Mouse (Mus musculus): Measurements from ENCODE around the gene Tsc1. TPM values are rescaled to one million over a fixed set of nuclear protein-coding genes. Genes with fewer than 3 reads are reported as not detected.
A peak's percentile ranks its signal among the peaks of the same experiment; 100 is the strongest.

Tsc1 gene
- total and polyA plus RNA-seq, 3 experiments = 8.0 to 16.4 TPM; not detected in 1

DNA sequence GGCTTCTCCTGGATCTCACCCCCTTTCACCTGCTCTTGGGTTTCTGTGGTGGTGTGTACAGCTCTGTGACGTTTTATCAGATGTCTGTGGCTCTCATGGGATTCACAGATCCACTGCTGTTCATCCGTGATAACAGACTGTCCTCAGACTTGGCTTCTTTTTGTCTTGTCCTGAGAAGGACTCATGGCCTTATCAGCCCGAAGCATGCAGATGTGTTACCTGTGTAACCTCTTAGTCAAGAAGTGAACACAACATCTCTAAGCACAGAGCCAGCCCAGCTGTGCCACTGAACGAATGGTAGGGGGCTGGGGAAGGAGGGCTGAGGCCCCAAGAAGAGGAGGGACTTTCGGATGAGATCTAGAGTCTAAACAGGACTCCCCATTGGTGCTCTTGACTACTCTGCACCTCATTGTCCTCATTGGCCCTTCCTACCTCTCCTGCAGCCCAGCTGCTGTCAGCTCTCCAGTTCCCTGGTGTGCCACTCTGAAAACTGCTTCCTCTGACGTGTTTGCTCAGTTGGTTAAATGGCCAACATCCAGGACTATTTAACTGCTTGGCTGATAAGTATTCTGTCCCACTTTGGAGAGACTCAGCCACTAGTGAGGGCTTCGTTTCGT is 60.7 kb downstream of the Tsc1 start (continued):
- peak; percentile 99 for TF ChIP-seq GATA1 (IDR thresholded peaks at IDR 0.05; ENCODE audit: low read depth, low read length)
- TF ChIP-seq ZC3H11A (IDR thresholded peaks at IDR 0.05; ENCODE audit: low read depth, low read length) = no peak
- no peak for TF ChIP-seq RAD21 (IDR thresholded peaks at IDR 0.05; ENCODE audit: low read depth, low read length)
- no peak for TF ChIP-seq USF2 (IDR thresholded peaks at IDR 0.05; ENCODE audit: borderline replicate concordance in 1 of 2, insufficient read depth in 1 of 2, low read depth in 1 of 2, low read length in 2 of 2)
- no peak for TF ChIP-seq CTCF (IDR thresholded peaks at IDR 0.05 in 2 of 3, conservative IDR thresholded peaks at IDR 0.05 in 1 of 3; ENCODE audit: control insufficient read depth in 1 of 3, insufficient read depth in 1 of 3, low read depth in 2 of 3, low read length in 3 of 3, poor library complexity in 1 of 3, severe bottlenecking in 1 of 3)
- no peak; a peak in 1 of 4 replicates for TF ChIP-seq POLR2A (IDR thresholded peaks at IDR 0.05; ENCODE audit: control insufficient read depth in 1 of 2, insufficient read depth in 1 of 2, low read depth in 1 of 2, low read length in 2 of 2, poor library complexity in 1 of 2)
- TF ChIP-seq MAZ (IDR thresholded peaks at IDR 0.05; ENCODE audit: low read depth, low read length) = peak; percentile 71
- TF ChIP-seq MAFK (IDR thresholded peaks at IDR 0.05; ENCODE audit: borderline replicate concordance, low read depth, low read length) = peak; percentile 85; the same call in 1 of the 2 replicates
- TF ChIP-seq HCFC1 (IDR thresholded peaks at IDR 0.05; ENCODE audit: low read depth, low read length) = no peak
- TF ChIP-seq TBP (IDR thresholded peaks at IDR 0.05; ENCODE audit: low read depth, low read length) = peak; percentile 72
- TF ChIP-seq JUND (IDR thresholded peaks at IDR 0.05; ENCODE audit: low read depth, low read length) = no peak
- no peak for TF ChIP-seq CHD2 (IDR thresholded peaks at IDR 0.05; ENCODE audit: low read length)
- peak; percentile 97 for TF ChIP-seq RCOR1 (IDR thresholded peaks at IDR 0.05; ENCODE audit: low read depth, low read length)
- peak; percentile 99 for TF ChIP-seq TCF12 (IDR thresholded peaks at IDR 0.05; ENCODE audit: low read depth, low read length)
- TF ChIP-seq MXI1 (IDR thresholded peaks at IDR 0.05; ENCODE audit: low read depth, low read length) = peak; percentile 39; the same call in 1 of the 2 replicates
- TF ChIP-seq SIN3A (IDR thresholded peaks at IDR 0.05; ENCODE audit: low read length) = peak; percentile 79
- peak; percentile 78; the same call in 1 of the 2 replicates for TF ChIP-seq BHLHE40 (IDR thresholded peaks at IDR 0.05; ENCODE audit: borderline replicate concordance, low read depth, low read length)
- TF ChIP-seq MYC (IDR thresholded peaks at IDR 0.05; ENCODE audit: low read depth, low read length) = peak; percentile 66; the same call in 1 of the 2 replicates
- TF ChIP-seq ETS1 (IDR thresholded peaks at IDR 0.05; ENCODE audit: low read depth, low read length) = peak; percentile 94

DNA sequence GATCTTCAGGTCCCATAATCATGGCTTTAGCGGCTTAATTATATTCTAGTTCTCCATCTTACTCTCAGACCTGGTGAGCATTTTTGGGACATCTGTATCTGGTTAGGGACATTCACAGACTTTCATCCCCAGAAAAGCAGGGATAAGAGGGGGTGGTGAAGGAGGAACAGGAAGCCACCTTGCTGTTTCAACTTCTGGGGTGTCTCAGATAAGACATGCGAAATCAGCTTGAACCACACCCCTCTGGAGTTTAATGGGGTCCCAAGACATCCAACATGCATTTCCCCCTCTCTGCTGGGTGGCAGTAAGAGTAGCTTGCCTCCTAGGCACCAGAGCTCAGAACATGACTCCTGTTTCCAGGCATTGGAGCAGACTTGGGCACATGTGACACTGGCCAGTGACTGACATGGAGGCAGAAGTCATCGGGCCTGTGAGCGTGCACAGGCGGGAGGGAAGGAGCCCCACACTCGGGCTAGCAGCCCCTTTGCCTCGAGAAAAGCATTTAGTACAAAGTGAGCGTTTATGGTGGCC is 65.1 kb downstream of the Tsc1 start:
- Histone ChIP-seq H3K79me2 (ENCODE audit: control insufficient read depth, insufficient read depth, low read length, poor library complexity) (no peaks in the 10 kb centered on the region), H3K36me3 (ENCODE audit: control insufficient read depth in 1 of 2, insufficient read depth in 2 of 2, low read length in 2 of 2) (peaks cover 0 to 28% of the 10 kb centered on the region in 2 experiments; a peak in 2 of 4 replicates), H3K4me3 (ENCODE audit: control insufficient read depth in 1 of 2, insufficient read depth in 1 of 2, low read depth in 2 of 2, low read length in 2 of 2) (peak overlapping the region; percentile 2 to 28; a peak in 3 of 4 replicates), H3K4me1 (ENCODE audit: control insufficient read depth in 1 of 2, insufficient read depth in 2 of 2, low read length in 2 of 2) (peaks cover 11 to 44% of the 10 kb centered on the region in 2 experiments), H3K27ac (ENCODE audit: control insufficient read depth, low read depth, low read length) (peak overlapping the region; percentile 72), H3K27me3 (ENCODE audit: control insufficient read depth in 1 of 2, insufficient read depth in 2 of 2, low read length in 2 of 2) (no peaks in the 10 kb centered on the region), H3K9ac (ENCODE audit: control insufficient read depth, low read depth, low read length, poor library complexity, severe bottlenecking) (peak overlapping the region; percentile 40), H3K9me3 (replicated peaks; ENCODE audit: insufficient read depth, low read length) (no peaks in the 10 kb centered on the region)
- peak; percentile 63 for DNase-seq (ENCODE audit: low read depth, low spot score)
- TF ChIP-seq TAL1 (IDR thresholded peaks at IDR 0.05; ENCODE audit: low read length) = peak; percentile 93
- TF ChIP-seq UBTF (IDR thresholded peaks at IDR 0.05; ENCODE audit: borderline replicate concordance, insufficient read depth, low read depth, low read length) = no peak
- peak; percentile 82 for TF ChIP-seq RCOR1 (IDR thresholded peaks at IDR 0.05; ENCODE audit: low read depth, low read length)
- TF ChIP-seq HCFC1 (IDR thresholded peaks at IDR 0.05; ENCODE audit: low read depth, low read length) = 0 out of 2 replicates have a peak, but pooled peaks have one; percentile 19
- TF ChIP-seq ETS1 (IDR thresholded peaks at IDR 0.05; ENCODE audit: low read depth, low read length) = peak; percentile 70
- TF ChIP-seq CHD2 (IDR thresholded peaks at IDR 0.05; ENCODE audit: low read length) = no peak
- no peak for TF ChIP-seq BHLHE40 (IDR thresholded peaks at IDR 0.05; ENCODE audit: borderline replicate concordance, low read depth, low read length)
- TF ChIP-seq ZNF384 (IDR thresholded peaks at IDR 0.05; ENCODE audit: low read depth, low read length) = no peak
- TF ChIP-seq MXI1 (IDR thresholded peaks at IDR 0.05; ENCODE audit: low read depth, low read length) = peak; percentile 53
- TF ChIP-seq EP300 (IDR thresholded peaks at IDR 0.05; ENCODE audit: low read depth in 1 of 2, low read length in 2 of 2) = peak; percentile 83 to 87
- peak; percentile 93 for TF ChIP-seq TCF12 (IDR thresholded peaks at IDR 0.05; ENCODE audit: low read depth, low read length)
- no peak for TF ChIP-seq MAZ (IDR thresholded peaks at IDR 0.05; ENCODE audit: low read depth, low read length)
- no peak for TF ChIP-seq POLR2AphosphoS5 (IDR thresholded peaks at IDR 0.05; ENCODE audit: borderline replicate concordance, low read depth, low read length)
- TF ChIP-seq GATA1 (IDR thresholded peaks at IDR 0.05; ENCODE audit: low read depth, low read length) = peak; percentile 89

Data from MEL (cell line).